Mouse (Mus musculus) bone marrow macrophage, adult 2 months (primary cell): Measurements from ENCODE around the gene Myo5c. TPM values are rescaled to one million over a fixed set of nuclear protein-coding genes. Genes with fewer than 3 reads are reported as not detected.

Source experiments
- H3K27ac ChIP-seq: 2 replicates; pipeline ENCODE4 v1.5.1; 2012; ENCODE audit warnings: low read depth, low read length; ENCODE audit not compliant: insufficient read depth
- H3K4me1 ChIP-seq: 2 replicates; pipeline ENCODE4 v1.6.1; 2012; ENCODE audit warnings: low read length; ENCODE audit not compliant: control insufficient read depth, insufficient read depth
- H3K4me3 ChIP-seq: 2 replicates; pipeline ENCODE4 v1.5.1; 2012; ENCODE audit warnings: mild to moderate bottlenecking, low read length, moderate library complexity; ENCODE audit not compliant: insufficient read depth
- CTCF ChIP-seq: IDR thresholded peaks from 2 replicates; pipeline ENCODE4 v1.5.1; 2012; ENCODE audit warnings: low read depth, mild to moderate bottlenecking, low read length, moderate library complexity
- POLR2A ChIP-seq: IDR thresholded peaks from 2 replicates; pipeline ENCODE4 v1.6.1; 2012; ENCODE audit warnings: mild to moderate bottlenecking, low read depth, low read length, borderline replicate concordance
- polyA plus RNA-seq: library from polyadenylated mRNA; stranded (reverse); fragments of >200 nt; gene quantifications from 2 replicates; pipeline ENCODE4 v1.2.4, GENCODE M21; 2012; ENCODE audit not compliant: missing spikeins, insufficient read depth, insufficient read length

Gene Myo5c
- polyA plus RNA-seq, 1 experiment: 0.13 TPM

GRCm38 (mm10) chr9:75255820-75256545 is 24.2 kb downstream of the Myo5c start:
- H3K4me1 ChIP-seq: peaks cover 21% of the 10 kb centered on the region
- no peak overlapping the region for H3K27ac ChIP-seq
- TF ChIP-seq CTCF: no peak
- no peak for TF ChIP-seq POLR2A
- no peak overlapping the region for H3K4me3 ChIP-seq

- Histone ChIP-seq H3K27ac (no peak overlapping the region), H3K4me3 (no peak overlapping the region), H3K4me1 (peaks cover 26% of the 10 kb centered on the region)
- TF ChIP-seq CTCF (no peak), POLR2A (no peak)
These were observed 27.0 kb downstream of the Myo5c start for GRCm38 (mm10) chr9:75258792-75259191.

DNA sequence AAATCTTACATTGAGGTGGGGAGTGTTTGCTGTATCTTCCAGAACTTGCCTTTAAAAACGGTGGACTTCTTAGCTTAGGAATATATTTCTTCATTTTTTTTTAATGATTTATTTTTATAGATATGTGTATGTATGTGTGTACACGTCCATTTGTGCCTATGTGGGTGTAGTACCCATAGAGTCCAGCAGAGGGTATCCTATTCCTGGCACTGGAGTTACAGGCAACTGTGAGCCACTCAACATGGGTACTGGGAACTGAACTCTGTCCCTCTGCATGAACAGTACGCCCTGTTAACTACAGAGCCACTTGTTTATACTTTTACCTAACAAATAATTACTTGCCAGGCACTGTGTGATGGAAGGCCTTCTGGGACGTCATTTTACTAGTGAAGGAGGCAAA is 27.8 kb downstream of the Myo5c start:
- no peak for TF ChIP-seq CTCF
- TF ChIP-seq POLR2A: no peak
- Histone ChIP-seq H3K4me1 (peaks cover 25% of the 10 kb centered on the region), H3K27ac (no peak overlapping the region), H3K4me3 (no peak overlapping the region)

GRCm38 (mm10) chr9:75261332-75261872 is 29.6 kb downstream of the Myo5c start:
- Histone ChIP-seq H3K4me3 (no peak overlapping the region), H3K4me1 (peaks cover 15% of the 10 kb centered on the region), H3K27ac (no peak overlapping the region)
- TF ChIP-seq POLR2A: no peak
- no peak for TF ChIP-seq CTCF

DNA sequence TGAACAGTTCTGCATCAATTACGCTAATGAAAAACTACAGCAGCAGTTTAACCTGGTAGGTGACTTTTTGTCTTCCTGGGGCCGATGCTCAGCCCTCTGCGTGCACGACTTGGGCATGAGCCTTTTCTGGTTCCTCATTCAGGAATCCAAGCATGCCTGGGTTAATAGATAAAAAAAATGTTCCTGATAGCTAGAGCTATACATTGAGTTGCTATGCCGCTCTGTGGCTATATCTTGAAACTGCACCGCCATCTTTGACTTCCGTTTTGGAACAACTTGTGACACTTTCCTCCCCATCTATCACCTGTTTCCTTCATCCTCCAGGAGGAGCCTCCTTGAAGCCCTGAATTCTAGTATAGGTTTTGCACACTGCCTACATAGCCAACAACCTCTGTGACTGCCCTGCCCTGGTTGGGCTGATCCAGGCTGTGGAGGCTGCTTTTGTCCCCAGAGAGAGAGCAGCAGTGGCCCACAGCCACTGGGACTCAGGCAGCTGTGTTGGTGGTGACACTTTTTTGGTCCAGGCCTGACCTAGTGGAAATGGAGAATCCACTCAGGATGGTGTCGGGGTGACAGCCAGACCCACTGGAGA is 30.5 kb downstream of the Myo5c start:
- Histone ChIP-seq H3K4me1 (peaks cover 14% of the 10 kb centered on the region), H3K4me3 (no peak overlapping the region)
- TF ChIP-seq CTCF (no peak), POLR2A (no peak)

GRCm38 (mm10) chr9:75264008-75264718 is 32.3 kb downstream of the Myo5c start:
- no peak for TF ChIP-seq POLR2A
- no peak for TF ChIP-seq CTCF
- Histone ChIP-seq H3K4me3 (no peak overlapping the region), H3K4me1 (peaks cover 14% of the 10 kb centered on the region), H3K27ac (no peak overlapping the region)

More for the DNA sequence above, 30.5 kb downstream of the Myo5c start:
- no peak overlapping the region for H3K27ac ChIP-seq

GRCm38 (mm10) chr9:75267147-75267546 is 35.3 kb downstream of the Myo5c start:
- TF ChIP-seq POLR2A (no peak), CTCF (no peak)
- Histone ChIP-seq H3K4me3 (no peak overlapping the region), H3K4me1 (peaks cover 10% of the 10 kb centered on the region), H3K27ac (no peak overlapping the region)

DNA sequence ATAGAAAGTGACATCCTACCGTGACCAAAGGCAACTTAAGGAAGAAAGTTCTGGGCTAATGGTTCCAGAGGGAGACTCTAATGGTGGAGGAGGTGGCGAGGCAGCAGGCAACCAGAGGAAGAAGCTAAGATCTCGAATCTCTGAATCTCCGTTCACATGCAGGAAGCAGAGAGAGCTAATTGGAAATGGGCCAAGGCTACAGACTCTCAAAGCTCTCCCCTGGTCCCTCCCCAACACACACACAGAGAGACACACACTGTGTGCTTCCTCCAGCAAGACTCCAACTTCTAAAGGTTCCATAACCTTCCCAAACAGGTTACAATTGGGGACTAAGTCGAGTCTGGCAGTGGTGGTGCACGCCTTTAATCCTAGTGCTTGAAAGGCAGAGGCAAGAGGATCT is 38.6 kb downstream of the Myo5c start:
- Histone ChIP-seq H3K27ac (no peak overlapping the region), H3K4me1 (0 out of 2 replicates have a peak, but pooled peaks cover 3% of the 10 kb centered on the region), H3K4me3 (no peak overlapping the region)
- TF ChIP-seq CTCF (no peak), POLR2A (no peak)

GRCm38 (mm10) chr9:75271539-75271938 is 39.7 kb downstream of the Myo5c start:
- TF ChIP-seq POLR2A (no peak), CTCF (no peak)

More at GRCm38 (mm10) chr9:75271539-75271938, 39.7 kb downstream of the Myo5c start:
- Histone ChIP-seq H3K27ac (no peak overlapping the region), H3K4me1 (0 out of 2 replicates have a peak, but pooled peaks cover 3% of the 10 kb centered on the region), H3K4me3 (no peak overlapping the region)
